Mouse (Mus musculus): ENCODE measurements at regions not wholly inside any gene's neighbourhood (a gene's known extent, or its start where the extent isn't known, plus 50 kb on each side); places are given as distances from the start of the nearest gene placed in this dataset.

GRCm38 (mm10) chr10:17202556-17203415, 520.2 kb upstream of the Cited2 start:
- TF ChIP-seq GATA4 (IDR thresholded peaks at IDR 0.05; ENCODE audit: insufficient replicate concordance, low read length) = no peak

- TF ChIP-seq GATA4 (IDR thresholded peaks at IDR 0.05; ENCODE audit: insufficient replicate concordance, low read length) = no peak
Measured at GRCm38 (mm10) chr10:17203416-17204110, 519.5 kb upstream of the Cited2 start.

DNA sequence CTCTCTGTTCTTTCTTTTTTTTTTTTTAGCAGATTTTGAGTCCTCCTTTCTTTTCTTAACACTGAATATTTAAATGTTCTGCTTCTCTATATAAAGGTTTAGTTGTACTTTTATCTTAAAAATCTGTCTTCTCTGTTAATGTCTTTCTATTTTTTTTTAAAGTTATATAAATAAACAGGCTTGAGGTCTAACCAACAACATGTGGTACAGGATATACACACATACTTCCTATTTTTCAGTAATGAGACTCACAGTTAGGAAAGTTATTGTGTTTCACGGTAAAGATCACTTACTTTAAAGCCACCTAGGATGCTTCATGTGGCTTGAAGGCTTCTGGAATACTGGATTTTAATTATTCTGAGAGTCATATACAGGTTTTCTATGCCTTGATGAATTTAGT, 518.9 kb upstream of the Cited2 start:
- no peak for TF ChIP-seq GATA4 (IDR thresholded peaks at IDR 0.05; ENCODE audit: insufficient replicate concordance, low read length)

DNA sequence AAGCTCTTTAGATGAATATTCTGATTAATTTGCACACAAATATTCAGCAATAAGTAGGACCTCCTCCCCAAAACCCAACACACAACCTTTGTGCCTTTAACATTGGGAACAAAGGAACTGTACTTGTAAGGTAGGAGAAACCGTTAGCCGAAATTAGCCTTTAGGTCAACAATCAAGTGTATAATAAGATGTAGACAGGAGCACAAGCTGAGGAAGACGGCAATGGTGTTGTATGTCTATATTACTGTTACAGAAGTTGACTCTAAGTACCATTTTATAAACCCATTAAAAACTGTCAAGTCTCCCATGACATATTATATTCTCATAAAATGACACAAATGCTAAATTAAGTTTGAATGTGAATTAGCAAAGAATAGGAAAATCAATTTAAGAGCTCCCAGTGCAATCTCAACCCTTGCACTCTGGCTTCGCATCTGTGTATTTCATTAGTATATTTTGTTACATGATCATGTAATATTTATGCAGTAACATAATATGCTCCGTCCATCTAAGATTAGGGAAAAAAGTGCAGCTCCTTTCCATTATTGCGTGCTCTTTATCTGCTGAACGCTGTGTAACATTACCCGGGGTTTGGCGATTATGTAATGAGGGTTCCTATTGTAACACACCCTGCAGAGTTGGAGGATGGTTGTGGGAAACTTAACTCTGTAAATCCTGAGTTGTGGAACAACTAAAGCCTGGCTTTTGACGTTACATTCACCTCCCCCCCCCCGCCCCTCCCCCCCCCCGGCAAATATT, 510.3 kb upstream of the Cited2 start:
- no peak for TF ChIP-seq GATA4 (IDR thresholded peaks at IDR 0.05; ENCODE audit: insufficient replicate concordance, low read length)

GRCm38 (mm10) chr10:17213310-17214064, 509.5 kb upstream of the Cited2 start:
- TF ChIP-seq GATA4 (IDR thresholded peaks at IDR 0.05; ENCODE audit: insufficient replicate concordance, low read length) = no peak

DNA sequence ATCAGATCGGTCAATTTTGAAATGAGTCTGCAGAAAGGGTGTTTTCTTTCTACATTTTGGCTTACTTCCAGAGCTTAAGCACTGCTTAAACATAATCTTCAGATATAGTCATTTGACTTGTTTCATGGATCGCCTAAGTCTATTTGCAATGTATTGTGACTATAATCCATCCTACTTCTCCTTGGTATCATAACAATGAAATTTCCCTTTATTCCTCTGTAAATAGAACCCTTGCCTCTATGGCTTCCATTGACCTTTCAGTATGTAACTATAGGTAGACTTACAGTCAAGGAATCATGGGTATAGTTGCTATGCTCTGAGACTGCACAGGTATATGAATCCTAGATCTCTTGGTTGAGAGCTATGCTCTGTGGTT, 509.0 kb upstream of the Cited2 start:
- no peak for TF ChIP-seq GATA4 (IDR thresholded peaks at IDR 0.05; ENCODE audit: insufficient replicate concordance, low read length)

GRCm38 (mm10) chr10:17215029-17215428, 508.0 kb upstream of the Cited2 start:
- no peak for TF ChIP-seq GATA4 (IDR thresholded peaks at IDR 0.05; ENCODE audit: insufficient replicate concordance, low read length)

DNA sequence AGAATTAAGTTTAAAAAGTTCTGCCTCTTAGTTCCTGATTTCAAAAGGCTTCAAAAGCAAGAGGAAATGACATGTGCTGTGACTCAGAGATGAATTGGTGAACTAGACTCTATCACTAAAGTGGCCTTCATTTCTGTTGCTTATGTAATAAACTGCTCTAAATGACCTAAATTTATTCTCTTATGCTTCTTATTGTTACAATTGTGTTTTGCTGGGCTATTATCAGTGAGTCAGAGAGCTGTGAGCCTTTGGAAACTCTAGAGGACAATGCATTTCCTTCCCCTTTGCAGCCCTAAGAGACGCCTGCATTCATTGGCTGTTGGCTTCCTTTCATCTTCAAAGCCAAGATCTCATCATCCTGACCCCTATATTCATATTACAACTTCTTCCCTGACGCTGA, 501.5 kb upstream of the Cited2 start:
- no peak for TF ChIP-seq GATA4 (IDR thresholded peaks at IDR 0.05; ENCODE audit: insufficient replicate concordance, low read length)

DNA sequence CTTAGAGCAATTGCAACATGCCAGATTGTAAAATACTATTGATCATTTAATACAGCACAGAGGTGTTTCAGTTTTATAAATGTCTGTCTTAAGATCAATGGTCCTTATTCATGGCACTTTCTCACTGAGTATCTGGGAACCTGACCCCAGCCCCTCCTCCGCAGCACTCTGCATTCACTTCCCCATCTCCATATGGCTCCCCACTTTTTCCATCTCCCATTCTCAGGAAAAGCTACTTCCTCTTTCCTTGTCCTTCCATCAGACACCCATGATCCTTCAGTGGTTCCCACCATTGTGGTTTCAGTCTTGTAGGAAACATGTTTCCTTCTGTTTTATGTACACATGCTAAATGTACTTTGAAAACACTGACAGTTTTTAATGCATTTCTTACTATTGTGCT, 497.3 kb upstream of the Cited2 start:
- TF ChIP-seq GATA4 (IDR thresholded peaks at IDR 0.05; ENCODE audit: insufficient replicate concordance, low read length) = no peak

- TF ChIP-seq GATA4 (IDR thresholded peaks at IDR 0.05; ENCODE audit: insufficient replicate concordance, low read length) = no peak
Measured at GRCm38 (mm10) chr10:17230040-17230818, 492.8 kb upstream of the Cited2 start.

DNA sequence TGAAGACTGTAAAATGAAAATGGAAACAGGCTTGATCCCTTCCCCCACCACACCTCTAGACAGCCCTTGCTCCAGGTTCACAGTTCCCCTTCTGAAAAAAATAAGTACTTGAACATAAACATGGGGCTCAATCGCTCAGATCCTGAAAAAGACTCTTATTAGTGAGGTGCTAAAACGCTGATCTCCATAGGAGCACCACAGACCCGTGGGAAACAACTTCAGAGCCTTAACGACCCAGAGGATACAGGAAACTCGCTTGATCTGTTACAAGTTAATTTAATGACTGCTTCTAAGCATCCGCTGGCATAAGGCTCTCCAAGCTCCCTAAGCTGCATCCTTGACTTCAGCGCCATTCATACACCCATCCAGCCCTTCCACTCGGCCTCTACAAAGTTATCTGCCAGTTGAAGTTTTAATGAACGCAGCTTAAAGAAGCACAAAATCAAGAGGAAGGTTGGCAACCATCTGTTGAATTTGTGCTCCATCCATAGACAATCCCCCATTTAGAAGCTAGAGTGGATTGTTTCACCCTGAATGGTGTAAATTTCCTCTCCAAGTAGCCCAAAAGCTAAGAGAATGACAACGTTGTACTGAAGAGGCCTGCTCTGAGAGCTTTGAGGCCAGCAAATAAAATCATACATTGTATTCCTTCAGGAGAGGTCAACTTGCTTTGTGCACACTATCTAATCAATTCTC, 486.9 kb upstream of the Cited2 start:
- no peak for TF ChIP-seq GATA4 (IDR thresholded peaks at IDR 0.05; ENCODE audit: insufficient replicate concordance, low read length)

GRCm38 (mm10) chr10:17236761-17237160, 486.3 kb upstream of the Cited2 start:
- TF ChIP-seq GATA4 (IDR thresholded peaks at IDR 0.05; ENCODE audit: insufficient replicate concordance, low read length) = no peak

DNA sequence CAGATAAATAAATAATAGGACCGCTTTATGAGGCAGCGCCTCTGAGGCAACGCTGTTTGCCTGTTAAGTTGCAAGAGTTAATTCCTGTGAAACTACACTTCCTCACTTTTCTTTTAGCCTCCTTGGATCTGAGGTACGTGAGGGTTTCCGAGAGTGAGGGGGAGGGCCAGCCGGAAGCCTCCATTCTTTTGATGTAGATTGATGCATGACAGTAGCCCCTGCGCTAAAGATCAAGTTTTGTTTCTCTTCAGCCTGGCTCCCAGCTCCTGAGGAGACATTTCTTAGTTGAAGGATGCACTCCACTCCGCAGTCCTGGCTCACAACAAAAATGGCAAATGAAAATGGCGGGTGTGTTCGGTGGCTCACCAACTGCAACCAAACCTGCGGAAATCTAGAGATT, 485.6 kb upstream of the Cited2 start:
- TF ChIP-seq GATA4 (IDR thresholded peaks at IDR 0.05; ENCODE audit: insufficient replicate concordance, low read length) = no peak

Data from liver, adult (tissue).